8 mouse cellular contexts compared by ENCODE assay signal in the genomic region with DNA sequence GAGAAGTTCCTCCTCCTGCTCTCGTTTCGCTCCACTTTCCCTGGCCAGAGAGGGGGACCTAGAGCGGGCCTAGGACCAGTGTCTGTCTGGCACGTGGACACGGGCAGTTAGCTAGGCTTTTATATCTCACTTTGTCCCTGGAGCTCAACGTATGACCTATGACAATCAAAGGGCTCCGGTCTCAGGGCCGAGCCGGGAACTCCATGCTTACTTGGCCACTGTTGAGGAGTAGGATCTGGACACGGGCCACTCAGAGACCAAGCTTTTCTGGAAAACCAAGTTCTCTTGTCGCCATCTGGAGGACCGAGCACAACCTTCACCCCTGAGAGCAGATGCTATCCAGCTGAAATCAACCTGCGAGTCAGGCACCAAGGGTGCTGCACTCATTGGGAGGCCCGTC. TPM values are rescaled to one million over a fixed set of nuclear protein-coding genes. Genes with fewer than 3 reads are reported as not detected.
A peak's percentile ranks its signal among the peaks of the same experiment; 100 is the strongest.
DNase-seq lines count a peak whose midpoint lies in the region; ATAC-seq lines count a peak whose summit lies in the region.

No protein-coding gene starts in this region.

- 7% methylated on average over 14 of the region's 14 CpGs for whole genome bisulfite sequencing in lung, embryonic 16.5 days

- peak; percentile 72 for DNase-seq in 416B (ENCODE audit: low read depth)
- peak; percentile 94 for DNase-seq in adipocyte (ENCODE audit: low spot score)
- peak; percentile 53 for DNase-seq in embryo, embryonic 9.5 days (ENCODE audit: extremely low spot score)
- DNase-seq in heart, adult 9 months (ENCODE audit: low spot score in 2 of 2) = peak; percentile 53 to 63
- DNase-seq in kidney, adult 8-10 months = peak; percentile 66 to 82
- DNase-seq in retina, postnatal 1 day = peak; percentile 53
- DNase-seq in thymus, postnatal 25 days = no peak

- H3K9ac ChIP-seq in lung, embryonic 16.5 days (ENCODE audit: low read length) = peak overlapping the region; percentile 67; the same call in 1 of the 2 replicates

- H3K27ac ChIP-seq in lung, embryonic 16.5 days (ENCODE audit: low read length) = no peak overlapping the region

- no peaks in the 10 kb centered on the region for H3K27me3 ChIP-seq in lung, embryonic 16.5 days (ENCODE audit: control insufficient read depth, insufficient read depth, low read depth, low read length)

- no peaks in the 10 kb centered on the region for H3K36me3 ChIP-seq in lung, embryonic 16.5 days (ENCODE audit: control insufficient read depth, insufficient read depth, low read length)

- H3K4me3 ChIP-seq in lung, embryonic 16.5 days (ENCODE audit: low read length) = peak overlapping the region; percentile 49

- peaks cover 5% of the 10 kb centered on the region for H3K4me1 ChIP-seq in lung, embryonic 16.5 days (replicated peaks; ENCODE audit: control insufficient read depth, insufficient read depth, low read length)

- H3K4me2 ChIP-seq in lung, embryonic 16.5 days (ENCODE audit: low read depth, low read length) = peak overlapping the region; percentile 81

- no peaks in the 10 kb centered on the region for H3K9me3 ChIP-seq in lung, embryonic 16.5 days (ENCODE audit: control insufficient read depth, low read length)

- ATAC-seq in lung, embryonic 16.5 days (ENCODE audit: low read depth) = peak; percentile 68

RNA-seq across cellular contexts. Expression of gene Shisa4, which starts 6.1 kb away (rescaled TPM):
- 24.4 and 25.4 TPM in 2 replicates for polyA plus RNA-seq in lung, embryonic 16.5 days (2015; fragmentation: Nextera tagmentation; extraction: Ambion mirVana)

RNA-seq across cellular contexts. Expression of gene Lmod1, which starts 44.4 kb away (rescaled TPM):
- 3.9 and 4.1 TPM in 2 replicates for polyA plus RNA-seq in lung, embryonic 16.5 days (2015; fragmentation: Nextera tagmentation; extraction: Ambion mirVana)

RNA-seq across cellular contexts. Expression of gene Timm17a, which starts 55.4 kb away (rescaled TPM):
- 185 and 187 TPM in 2 replicates for polyA plus RNA-seq in lung, embryonic 16.5 days (2015; fragmentation: Nextera tagmentation; extraction: Ambion mirVana)
